Mouse (Mus musculus): Measurements from ENCODE around the gene Plxdc2.

Plxdc2 gene

GRCm38 (mm10) chr2:16356106-16356818 lies at the start of gene Plxdc2:
Gene Plxdc2 (plus strand): TSS chr2:16356304.
- DNase-seq = peak; percentile 73

- DNase-seq = no peak
These were observed 45.7 kb upstream of the Plxdc2 start for GRCm38 (mm10) chr2:16310387-16310786.

GRCm38 (mm10) chr2:16312400-16313070 lies 43.6 kb upstream of the Plxdc2 start:
- DNase-seq = peak; percentile 6

- no peak for DNase-seq
These were observed 20.8 kb upstream of the Plxdc2 start for GRCm38 (mm10) chr2:16335194-16335781.

GRCm38 (mm10) chr2:16344564-16344963 lies 11.5 kb upstream of the Plxdc2 start:
- DNase-seq = no peak

GRCm38 (mm10) chr2:16351106-16351505 lies 5.0 kb upstream of the Plxdc2 start:
- DNase-seq = no peak

- peak; percentile 55 for DNase-seq
These were observed 446 bp upstream of the Plxdc2 start for GRCm38 (mm10) chr2:16355611-16356105.

GRCm38 (mm10) chr2:16356921-16357837 lies 1.1 kb downstream of the Plxdc2 start:
- DNase-seq = peak; percentile 19

GRCm38 (mm10) chr2:16357946-16358345 lies 1.8 kb downstream of the Plxdc2 start:
- DNase-seq = no peak

GRCm38 (mm10) chr2:16359341-16359928 lies 3.3 kb downstream of the Plxdc2 start:
- DNase-seq = no peak

GRCm38 (mm10) chr2:16364749-16365148 lies 8.6 kb downstream of the Plxdc2 start:
- no peak for DNase-seq

GRCm38 (mm10) chr2:16365830-16366401 lies 9.8 kb downstream of the Plxdc2 start:
- DNase-seq = no peak

- no peak for DNase-seq
These were observed 14.3 kb downstream of the Plxdc2 start for GRCm38 (mm10) chr2:16370419-16370818.

GRCm38 (mm10) chr2:16374288-16374687 lies 18.2 kb downstream of the Plxdc2 start:
- no peak for DNase-seq

GRCm38 (mm10) chr2:16386206-16386605 lies 30.1 kb downstream of the Plxdc2 start:
- DNase-seq = no peak

GRCm38 (mm10) chr2:16386692-16387091 lies 30.6 kb downstream of the Plxdc2 start:
- DNase-seq = no peak

- no peak for DNase-seq
These were observed 31.7 kb downstream of the Plxdc2 start for GRCm38 (mm10) chr2:16387787-16388186.

GRCm38 (mm10) chr2:16397501-16397900 lies 41.4 kb downstream of the Plxdc2 start:
- no peak for DNase-seq

GRCm38 (mm10) chr2:16398006-16398405 lies 41.9 kb downstream of the Plxdc2 start:
- DNase-seq = no peak

GRCm38 (mm10) chr2:16398896-16399295 lies 42.8 kb downstream of the Plxdc2 start:
- DNase-seq = no peak

GRCm38 (mm10) chr2:16406508-16406907 lies 50.4 kb downstream of the Plxdc2 start:
- no peak for DNase-seq
